9 mouse cellular contexts compared by ENCODE assay signal in genomic region chr17:90455904-90456303, GRCm38 (mm10).
A peak's percentile ranks its signal among the peaks of the same experiment; 100 is the strongest.
DNase-seq lines count a peak whose midpoint lies in the region; ATAC-seq and TF ChIP-seq lines count a peak whose summit lies in the region.
"Had no signal": no experiment of that assay in that cellular context is flagged by ENCODE, and none has a peak within 500 bp of the region (broad histone marks: within the 10 kb centered on the region; RNA-seq: fewer than 3 reads in every experiment).

No protein-coding gene starts in this region.

- TF ChIP-seq CTCF in stomach, postnatal 0 days (IDR thresholded peaks at IDR 0.05; ENCODE audit: low read depth) = no peak

- H3K4me1 ChIP-seq in heart, embryonic 16.5 days (ENCODE audit: control insufficient read depth, insufficient read depth, low read length) = 0 out of 2 replicates have a peak, but pooled peaks cover 7% of the 10 kb centered on the region
- H3K4me1 ChIP-seq in forebrain, embryonic 13.5 days = peaks cover 17% of the 10 kb centered on the region
- H3K4me1 ChIP-seq in midbrain, embryonic 11.5 days (ENCODE audit: control insufficient read depth, insufficient read depth, low read length) = 0 out of 2 replicates have a peak, but pooled peaks cover 2% of the 10 kb centered on the region
- H3K4me1 ChIP-seq in stomach, postnatal 0 days (replicated peaks; ENCODE audit: control insufficient read depth, insufficient read depth) = no peaks in the 10 kb centered on the region

- TF ChIP-seq EP300 in stomach, postnatal 0 days (optimal IDR thresholded peaks at IDR 0.05) = no peak

- peak overlapping the region; percentile 59 for H3K4me3 ChIP-seq in heart, embryonic 16.5 days (ENCODE audit: low read length)
- peak overlapping the region; percentile 68 for H3K4me3 ChIP-seq in forebrain, embryonic 13.5 days
- peak overlapping the region; percentile 55 for H3K4me3 ChIP-seq in midbrain, embryonic 11.5 days (ENCODE audit: low read depth, low read length)
- H3K4me3 ChIP-seq in stomach, postnatal 0 days (ENCODE audit: low read depth, low read length) = peak overlapping the region; percentile 42

- no peaks in the 10 kb centered on the region for H3K9me3 ChIP-seq in heart, embryonic 16.5 days (replicated peaks; ENCODE audit: control insufficient read depth, low read length)
- H3K9me3 ChIP-seq in forebrain, embryonic 13.5 days (replicated peaks) = no peaks in the 10 kb centered on the region
- no peaks in the 10 kb centered on the region for H3K9me3 ChIP-seq in midbrain, embryonic 11.5 days (ENCODE audit: control insufficient read depth, low read length)
- H3K9me3 ChIP-seq in stomach, postnatal 0 days (ENCODE audit: control insufficient read depth, low read length) = no peaks in the 10 kb centered on the region

- DNase-seq in heart, postnatal 36 days = no peak
- peak; percentile 69 for DNase-seq in layer of hippocampus, adult 9-11 months
- DNase-seq in midbrain, embryonic 11.5 days (ENCODE audit: low spot score, missing footprints) = peak; percentile 94
- DNase-seq in stomach, postnatal 0 days (ENCODE audit: low spot score) = peak; percentile 16
- DNase-seq in yolk sac, embryonic 10.5 days (ENCODE audit: low spot score) = no peak

- H3K27ac ChIP-seq in heart, embryonic 16.5 days (ENCODE audit: low read length) = no peak overlapping the region
- no peak overlapping the region; the same call in 1 of the 2 replicates for H3K27ac ChIP-seq in forebrain, embryonic 13.5 days
- no peak overlapping the region for H3K27ac ChIP-seq in midbrain, embryonic 11.5 days (ENCODE audit: low read depth, low read length)
- no peak overlapping the region for H3K27ac ChIP-seq in stomach, postnatal 0 days (replicated peaks)

- intact Hi-C loops in heart, postnatal 36 days (cut with DNase I) = no loop called here

- WGBS in heart, embryonic 16.5 days = under 1% methylated on average over 13 of the region's 13 CpGs
- under 1% methylated on average over 13 of the region's 13 CpGs for WGBS in forebrain, embryonic 13.5 days
- WGBS in midbrain, embryonic 11.5 days = under 1% methylated on average over 13 of the region's 13 CpGs
- 1% methylated on average over 13 of the region's 13 CpGs for WGBS in stomach, postnatal 0 days

- no peaks in the 10 kb centered on the region for H3K36me3 ChIP-seq in heart, embryonic 16.5 days (ENCODE audit: control insufficient read depth, insufficient read depth)
- no peaks in the 10 kb centered on the region for H3K36me3 ChIP-seq in forebrain, embryonic 13.5 days (ENCODE audit: poor library complexity, severe bottlenecking)
- H3K36me3 ChIP-seq in midbrain, embryonic 11.5 days (ENCODE audit: control insufficient read depth, insufficient read depth, low read length) = no peaks in the 10 kb centered on the region
- no peaks in the 10 kb centered on the region for H3K36me3 ChIP-seq in stomach, postnatal 0 days (ENCODE audit: control insufficient read depth, insufficient read depth, low read length)

- peaks cover 33% of the 10 kb centered on the region for H3K27me3 ChIP-seq in heart, embryonic 16.5 days (ENCODE audit: control insufficient read depth, insufficient read depth, low read length)
- peaks cover 8% of the 10 kb centered on the region for H3K27me3 ChIP-seq in forebrain, embryonic 13.5 days
- no peaks in the 10 kb centered on the region; the same call in 1 of the 2 replicates for H3K27me3 ChIP-seq in midbrain, embryonic 11.5 days (ENCODE audit: control insufficient read depth, insufficient read depth, low read length)
- H3K27me3 ChIP-seq in stomach, postnatal 0 days (ENCODE audit: control insufficient read depth, insufficient read depth, low read length) = no peaks in the 10 kb centered on the region
- H3K27me3 ChIP-seq: CH12.LX had no signal

- ATAC-seq in heart, embryonic 16.5 days (replicated peaks; ENCODE audit: extremely low read depth, insufficient read depth, low FRiP score) = no peak
- 0 out of 2 replicates have a peak, but pooled peaks have one; percentile 32 for ATAC-seq in cerebellum, adult (ENCODE audit: insufficient number of reproducible peaks, low FRiP score, low TSS enrichment)
- peak; percentile 72 for ATAC-seq in forebrain, embryonic 13.5 days
- ATAC-seq in midbrain, embryonic 11.5 days (ENCODE audit: low FRiP score) = peak; percentile 70
- ATAC-seq in stomach, postnatal 0 days (ENCODE audit: low FRiP score, low TSS enrichment) = no peak

- H3K4me2 ChIP-seq in heart, embryonic 16.5 days (ENCODE audit: low read depth, low read length) = peak overlapping the region; percentile 90
- peak overlapping the region; percentile 91 for H3K4me2 ChIP-seq in forebrain, embryonic 13.5 days
- peak overlapping the region; percentile 86 for H3K4me2 ChIP-seq in midbrain, embryonic 11.5 days
- peak overlapping the region; percentile 74 for H3K4me2 ChIP-seq in stomach, postnatal 0 days (replicated peaks; ENCODE audit: low read depth)

- no peak overlapping the region for H3K9ac ChIP-seq in heart, embryonic 16.5 days (ENCODE audit: low read length)
- peak overlapping the region; percentile 81 for H3K9ac ChIP-seq in forebrain, embryonic 13.5 days
- H3K9ac ChIP-seq in midbrain, embryonic 11.5 days (ENCODE audit: low read length) = peak overlapping the region; percentile 62
- H3K9ac ChIP-seq in stomach, postnatal 0 days (ENCODE audit: low read length) = no peak overlapping the region

Comparison
In these comparisons a context has a peak if more than half of its experiments do, and no peak if none do; other contexts are left out.
1. ATAC-seq: peak in cerebellum, adult (single experiment), forebrain, embryonic 13.5 days (single experiment) and midbrain, embryonic 11.5 days (single experiment); none in heart, embryonic 16.5 days (single experiment) and stomach, postnatal 0 days (single experiment).
2. H3K9ac ChIP-seq: peak in forebrain, embryonic 13.5 days (single experiment) and midbrain, embryonic 11.5 days (single experiment); none in heart, embryonic 16.5 days (single experiment) and stomach, postnatal 0 days (single experiment).
3. DNase-seq: peak in layer of hippocampus, adult 9-11 months (single experiment), midbrain, embryonic 11.5 days (single experiment) and stomach, postnatal 0 days (single experiment); none in heart, postnatal 36 days (0 of 2) and yolk sac, embryonic 10.5 days (single experiment).
4. Peak in every context shown above with its lines, with median percentiles within 50 percentile points of each other: H3K4me2 ChIP-seq and H3K4me3 ChIP-seq.